Mouse (Mus musculus) neural tube, embryonic 13.5 days (tissue): ENCODE measurements at regions not wholly inside any gene's neighbourhood (a gene's known extent, or its start where the extent isn't known, plus 50 kb on each side); places are given as distances from the start of the nearest gene placed in this dataset. TPM values are rescaled to one million over a fixed set of nuclear protein-coding genes. Genes with fewer than 3 reads are reported as not detected.

ENCODE experiments used
- ATAC-seq: fragments of 200-750 bp; cut with Nextera tagmentation; 2 replicates; pipeline ENCODE4 v1.8.0; 2017; ENCODE audit warnings: low read depth, mild to moderate bottlenecking, moderate TSS enrichment, moderate library complexity
- H3K27ac ChIP-seq: fragments of 300-500 bp; sonication (generic); replicated peaks from 2 replicates; pipeline ENCODE4 v1.5.1; 2015; ENCODE audit warnings: moderate library complexity, mild to moderate bottlenecking, inconsistent platforms
- H3K27me3 ChIP-seq: fragments of 300-500 bp; sonication (generic); 2 replicates; pipeline ENCODE4 v1.6.1; 2015; ENCODE audit warnings: mild to moderate bottlenecking, inconsistent platforms
- H3K36me3 ChIP-seq: fragments of 300-500 bp; sonication (generic); 2 replicates; pipeline ENCODE4 v1.6.1; 2015; ENCODE audit warnings: mild to moderate bottlenecking, inconsistent platforms
- H3K4me1 ChIP-seq: fragments of 300-500 bp; sonication (generic); replicated peaks from 2 replicates; pipeline ENCODE4 v1.6.1; 2015; ENCODE audit warnings: inconsistent platforms
- H3K4me2 ChIP-seq: fragments of 300-500 bp; sonication (generic); 2 replicates; pipeline ENCODE4 v1.6.1; 2015; ENCODE audit warnings: inconsistent platforms, mild to moderate bottlenecking, moderate library complexity
- H3K4me3 ChIP-seq: fragments of 300-500 bp; sonication (generic); 2 replicates; pipeline ENCODE4 v1.5.1; 2015; ENCODE audit warnings: mild to moderate bottlenecking, inconsistent platforms
- H3K9ac ChIP-seq: fragments of 300-500 bp; sonication (generic); 2 replicates; pipeline ENCODE4 v1.6.1; 2015; ENCODE audit warnings: moderate library complexity, mild to moderate bottlenecking, inconsistent platforms
- H3K9me3 ChIP-seq: fragments of 300-500 bp; sonication (generic); 2 replicates; pipeline ENCODE4 v1.6.1; 2016; ENCODE audit warnings: inconsistent platforms
- WGBS: fragments of 180-500 bp; shearing (Covaris S2); methylation state at CpG from one replicate; pipeline ENCODE4 v1.1.7; 2015; 5-methylcytosine and 5-hydroxymethylcytosine counted together
- microRNA counts: library from miRNA; unstranded; fragments of <30 nt; microRNA quantifications from one replicate; lab custom pipeline; 2016
- microRNA-seq: library from miRNA; unstranded; fragments of <30 nt; microRNA quantifications from one replicate; pipeline ENCODE4, GENCODE M21; 2016

GRCm38 (mm10) chrX:19148672-19149071 is 332.4 kb downstream of the Tex13c3 start:
- no peaks in the 10 kb centered on the region for H3K4me1 ChIP-seq
- no peaks in the 10 kb centered on the region for H3K9me3 ChIP-seq
- H3K27me3 ChIP-seq, result no peaks in the 10 kb centered on the region
- no peak overlapping the region for H3K27ac ChIP-seq
- H3K4me2 ChIP-seq, result no peak overlapping the region
- ATAC-seq, result no peak
- H3K9ac ChIP-seq, result no peak overlapping the region
- H3K4me3 ChIP-seq, result no peak overlapping the region
- WGBS, result 95% methylated on average over 1 of the region's 1 CpGs
- no peaks in the 10 kb centered on the region for H3K36me3 ChIP-seq

- Histone ChIP-seq H3K27me3 (no peaks in the 10 kb centered on the region), H3K36me3 (no peaks in the 10 kb centered on the region), H3K4me2 (no peak overlapping the region), H3K27ac (no peak overlapping the region), H3K4me3 (no peak overlapping the region), H3K4me1 (no peaks in the 10 kb centered on the region), H3K9ac (no peak overlapping the region), H3K9me3 (no peaks in the 10 kb centered on the region)
- no peak for ATAC-seq
- whole genome bisulfite sequencing, result 91% methylated on average over 3 of the region's 3 CpGs
Observed at GRCm38 (mm10) chrX:19148251-19148650, 332.9 kb downstream of the Tex13c3 start.

GRCm38 (mm10) chrX:19112753-19113152 is 368.4 kb downstream of the Tex13c3 start:
- no peak overlapping the region for H3K9ac ChIP-seq
- H3K4me3 ChIP-seq, result no peak overlapping the region
- no peaks in the 10 kb centered on the region for H3K27me3 ChIP-seq
- H3K4me1 ChIP-seq, result no peaks in the 10 kb centered on the region
- H3K9me3 ChIP-seq, result no peaks in the 10 kb centered on the region
- H3K27ac ChIP-seq, result no peak overlapping the region
- WGBS, result 85% methylated on average over 7 of the region's 7 CpGs
- H3K4me2 ChIP-seq, result no peak overlapping the region
- no peak for ATAC-seq
- H3K36me3 ChIP-seq, result no peaks in the 10 kb centered on the region

- no peak overlapping the region for H3K4me2 ChIP-seq
- no peaks in the 10 kb centered on the region for H3K9me3 ChIP-seq
- no peaks in the 10 kb centered on the region for H3K27me3 ChIP-seq
- 72% methylated on average over 2 of the region's 2 CpGs for WGBS
- no peaks in the 10 kb centered on the region for H3K4me1 ChIP-seq
- no peak overlapping the region for H3K27ac ChIP-seq
- H3K4me3 ChIP-seq, result no peak overlapping the region
- H3K9ac ChIP-seq, result no peak overlapping the region
- ATAC-seq, result no peak
- no peaks in the 10 kb centered on the region for H3K36me3 ChIP-seq
Observed at GRCm38 (mm10) chrX:19102911-19103310, 378.2 kb downstream of the Tex13c3 start.

- no peak overlapping the region for H3K27ac ChIP-seq
- H3K9ac ChIP-seq, result no peak overlapping the region
- no peak overlapping the region for H3K4me3 ChIP-seq
- H3K4me2 ChIP-seq, result no peak overlapping the region
- no peak for ATAC-seq
- H3K4me1 ChIP-seq, result no peaks in the 10 kb centered on the region
- H3K27me3 ChIP-seq, result no peaks in the 10 kb centered on the region
- H3K9me3 ChIP-seq, result no peaks in the 10 kb centered on the region
- no peaks in the 10 kb centered on the region for H3K36me3 ChIP-seq
Observed at GRCm38 (mm10) chrX:19095960-19096359, 385.2 kb downstream of the Tex13c3 start.

- Histone ChIP-seq H3K9me3 (no peaks in the 10 kb centered on the region), H3K27me3 (no peaks in the 10 kb centered on the region), H3K9ac (no peak overlapping the region), H3K4me1 (no peaks in the 10 kb centered on the region), H3K27ac (no peak overlapping the region), H3K36me3 (no peaks in the 10 kb centered on the region), H3K4me2 (no peak overlapping the region), H3K4me3 (no peak overlapping the region)
- no peak for ATAC-seq
- 100% methylated on average over 1 of the region's 1 CpGs for WGBS
Observed at GRCm38 (mm10) chrX:19084435-19084834, 396.7 kb downstream of the Tex13c3 start.

GRCm38 (mm10) chrX:19080021-19080420 is 401.1 kb downstream of the Tex13c3 start:
- Histone ChIP-seq H3K9me3 (no peaks in the 10 kb centered on the region), H3K27ac (no peak overlapping the region), H3K36me3 (no peaks in the 10 kb centered on the region), H3K27me3 (no peaks in the 10 kb centered on the region), H3K4me1 (no peaks in the 10 kb centered on the region), H3K4me3 (no peak overlapping the region), H3K9ac (no peak overlapping the region), H3K4me2 (no peak overlapping the region)
- WGBS, result 65% methylated on average over 2 of the region's 2 CpGs
- ATAC-seq, result no peak

MicroRNAs in the stretch of these regions (microRNA counts, 519-probe panel; counts per million panel counts)
- microRNA mmu-miR-221 (lab: Ali Mortazavi, UCI) (2,594 counts per million, percentile 27 among the panel's probes with 10 or more counts), microRNA mmu-miR-222 (lab: Ali Mortazavi, UCI) (not detected)

Small RNA genes lying in the stretch of these regions (microRNA-seq; reads per million reads assigned to microRNA genes)
- gene Mir221 (112 reads per million, percentile 57 among the genes with 10 or more reads in this experiment), gene Mir222 (51.3 reads per million, percentile 47 among the genes with 10 or more reads in this experiment)
